Mouse (Mus musculus): Measurements from ENCODE around the gene H2afv. TPM values are rescaled to one million over a fixed set of nuclear protein-coding genes. Genes with fewer than 3 reads are reported as not detected.

H2afv gene
- total and polyA plus RNA-seq, 3 experiments, result 46.6 to 73.2 (median 63.7) TPM

DNA sequence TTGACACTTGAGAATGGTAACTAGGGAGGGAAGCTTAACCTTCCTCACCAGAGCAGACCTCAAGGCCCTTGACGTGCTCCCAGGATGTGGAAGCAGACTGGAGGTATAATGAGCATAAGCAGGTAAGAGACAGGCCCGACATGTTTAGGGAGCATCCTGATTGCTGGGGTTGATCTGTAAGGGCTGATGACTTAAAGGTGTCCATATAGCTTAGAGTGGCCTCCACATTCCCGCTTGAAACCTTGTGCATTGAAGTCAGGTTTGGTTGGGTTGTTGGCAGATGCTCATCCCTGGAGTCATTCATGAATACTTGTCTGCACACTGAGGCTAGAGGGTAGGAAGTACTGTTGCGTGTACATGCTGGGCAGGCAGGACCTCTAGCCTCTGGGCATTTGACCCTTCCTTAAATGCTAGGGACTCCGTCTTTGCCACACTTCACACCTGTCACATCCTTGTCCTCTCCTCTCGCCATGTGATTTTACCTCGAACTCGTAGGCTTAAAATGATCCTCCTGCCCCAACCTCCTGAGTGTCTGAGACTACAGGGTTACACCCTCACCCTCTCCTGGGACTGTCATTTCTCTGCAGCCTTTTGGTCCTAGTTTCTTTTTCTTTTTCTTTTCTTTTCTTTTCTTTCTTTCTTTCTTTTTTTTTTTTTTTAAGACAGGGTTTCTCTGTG is 53.7 kb downstream of the H2afv start (continued):
- TF ChIP-seq SMC3 (IDR thresholded peaks at IDR 0.05; ENCODE audit: low read depth, low read length), result no peak

- Histone ChIP-seq H3K9me3 (replicated peaks; ENCODE audit: low read length) (no peaks in the 10 kb centered on the region), H3K27ac (ENCODE audit: insufficient read depth, low read depth) (peak overlapping the region; percentile 80), H3K36me3 (replicated peaks in 1 of 2; ENCODE audit: control insufficient read depth in 1 of 2, insufficient read depth in 1 of 2, low read length in 1 of 2) (peaks cover 7 to 23% of the 10 kb centered on the region in 2 experiments), H3K4me3 (replicated peaks in 1 of 3; ENCODE audit: low read depth in 2 of 3, low read length in 2 of 3, poor library complexity in 1 of 3) (peak overlapping the region; percentile 76 to 99 (median 79)), H3K4me2 (ENCODE audit: insufficient read depth, low read depth, poor library complexity, severe bottlenecking) (peak overlapping the region; percentile 73), H3K9ac (ENCODE audit: insufficient read depth, low read depth) (peak overlapping the region; percentile 53), H3K4me1 (ENCODE audit: control insufficient read depth in 1 of 2, insufficient read depth in 2 of 2) (peaks cover 16 to 41% of the 10 kb centered on the region in 2 experiments), H3K27me3 (replicated peaks) (no peaks in the 10 kb centered on the region), H3K79me2 (replicated peaks; ENCODE audit: control insufficient read depth, extremely low read depth, insufficient read depth, poor library complexity, severe bottlenecking) (peaks cover 48% of the 10 kb centered on the region)
- in situ Hi-C loops (cut with MboI; ENCODE audit: low pct_ligation_motif_present, low pct_unique_long_range_greater_than_20kb, low sequenced_read_pairs), result no loop called here
- dilution Hi-C loops (cut with MboI; ENCODE audit: extremely low pct_ligation_motif_present, extremely low pct_unique_long_range_greater_than_20kb, low sequenced_read_pairs), result no loop called here
- DNase-seq (ENCODE audit: extremely low read depth), result peak; percentile 20
- TF ChIP-seq PAX5 (IDR thresholded peaks at IDR 0.05; ENCODE audit: low read length) (no peak), RCOR1 (conservative IDR thresholded peaks at IDR 0.05; ENCODE audit: low read depth, low read length) (no peak), EP300 (IDR thresholded peaks at IDR 0.05; ENCODE audit: low read length) (no peak), KAT2A (IDR thresholded peaks at IDR 0.05; ENCODE audit: insufficient replicate concordance, low read length) (no peak), BHLHE40 (IDR thresholded peaks at IDR 0.05; ENCODE audit: low read depth, low read length) (peak; percentile 41), NRF1 (IDR thresholded peaks at IDR 0.05; ENCODE audit: low read depth, low read length) (no peak), IRF4 (IDR thresholded peaks at IDR 0.05; ENCODE audit: low read depth, low read length) (no peak), GABPA (IDR thresholded peaks at IDR 0.05; ENCODE audit: insufficient replicate concordance, low read depth, low read length) (no peak), TBP (conservative IDR thresholded peaks at IDR 0.05; ENCODE audit: low read depth, low read length) (no peak), E2F4 (IDR thresholded peaks at IDR 0.05; ENCODE audit: insufficient replicate concordance, low read depth, low read length) (no peak), MXI1 (IDR thresholded peaks at IDR 0.05; ENCODE audit: low read depth, low read length) (no peak; the same call in 1 of the 2 replicates), ZKSCAN1 (IDR thresholded peaks at IDR 0.05; ENCODE audit: borderline replicate concordance, low read depth, low read length) (no peak), CTCF (conservative IDR thresholded peaks at IDR 0.05 in 1 of 2, IDR thresholded peaks at IDR 0.05 in 1 of 2; ENCODE audit: low read depth in 2 of 2, low read length in 2 of 2) (no peak), JUND (conservative IDR thresholded peaks at IDR 0.05; ENCODE audit: low read depth, low read length) (no peak), TCF12 (IDR thresholded peaks at IDR 0.05; ENCODE audit: low read depth, low read length) (no peak), ZMIZ1 (IDR thresholded peaks at IDR 0.05; ENCODE audit: low read depth, low read length) (0 out of 2 replicates have a peak, but pooled peaks have one; percentile 55), SMC3 (IDR thresholded peaks at IDR 0.05; ENCODE audit: low read depth, low read length) (no peak), MAX (IDR thresholded peaks at IDR 0.05; ENCODE audit: low read length) (peak; percentile 48; the same call in 1 of the 2 replicates), POLR2A (IDR thresholded peaks at IDR 0.05; ENCODE audit: low read depth, low read length) (no peak), MEF2A (IDR thresholded peaks at IDR 0.05; ENCODE audit: borderline replicate concordance, low read depth, low read length) (no peak), ZC3H11A (IDR thresholded peaks at IDR 0.05; ENCODE audit: low read depth, low read length) (no peak), UBTF (IDR thresholded peaks at IDR 0.05; ENCODE audit: low read depth, low read length) (no peak), ZNF384 (IDR thresholded peaks at IDR 0.05; ENCODE audit: low read depth, low read length) (no peak), RAD21 (IDR thresholded peaks at IDR 0.05; ENCODE audit: low read depth, low read length) (no peak), HCFC1 (IDR thresholded peaks at IDR 0.05; ENCODE audit: low read depth, low read length) (no peak), MYC (IDR thresholded peaks at IDR 0.05; ENCODE audit: low read depth, low read length) (no peak), JUN (IDR thresholded peaks at IDR 0.05; ENCODE audit: insufficient read depth, low read depth, low read length) (no peak), NELFE (IDR thresholded peaks at IDR 0.05; ENCODE audit: low read depth, low read length) (0 out of 2 replicates have a peak, but pooled peaks have one; percentile 4), ELF1 (IDR thresholded peaks at IDR 0.05; ENCODE audit: low read depth, low read length) (no peak), CHD2 (IDR thresholded peaks at IDR 0.05; ENCODE audit: low read length) (no peak), ETS1 (conservative IDR thresholded peaks at IDR 0.05; ENCODE audit: low read depth, low read length) (no peak), USF1 (IDR thresholded peaks at IDR 0.05; ENCODE audit: low read depth, low read length) (no peak), MAZ (IDR thresholded peaks at IDR 0.05; ENCODE audit: low read depth, low read length) (no peak), MAFK (IDR thresholded peaks at IDR 0.05; ENCODE audit: insufficient replicate concordance, low read length) (no peak), SIN3A (IDR thresholded peaks at IDR 0.05; ENCODE audit: low read length) (peak; percentile 30), POLR2AphosphoS2 (IDR thresholded peaks at IDR 0.05; ENCODE audit: low read depth, low read length) (no peak), USF2 (conservative IDR thresholded peaks at IDR 0.05; ENCODE audit: low read depth, low read length) (no peak)
Observed at GRCm38 (mm10) chr11:6389483-6389921, 54.7 kb downstream of the H2afv start.

All from CH12.LX (cell line).